Mouse (Mus musculus) embryonic facial prominence, embryonic 13.5 days (tissue): ENCODE results near the gene Gm11937. TPM values are rescaled to one million over a fixed set of nuclear protein-coding genes. Genes with fewer than 3 reads are reported as not detected.
"Not testable (repeated sequence)": the region's sequence is repeated elsewhere in the genome, so short reads cannot be mapped to it uniquely, and the experiment has no call there.

Experiments
- ATAC-seq: fragments of 200-750 bp; cut with Nextera tagmentation; 2 replicates; pipeline ENCODE4 v1.8.0; 2017; ENCODE audit warnings: low read depth; ENCODE audit not compliant: insufficient number of reproducible peaks, insufficient read depth, low FRiP score, low TSS enrichment
- H3K27ac ChIP-seq: fragments of 300-500 bp; sonication (generic); 2 replicates; pipeline ENCODE4 v1.5.1; 2015; ENCODE audit warnings: moderate library complexity, mild to moderate bottlenecking, inconsistent platforms
- H3K27me3 ChIP-seq: fragments of 300-500 bp; sonication (generic); 2 replicates; pipeline ENCODE4 v1.6.1; 2015; ENCODE audit warnings: mild to moderate bottlenecking, inconsistent platforms
- H3K36me3 ChIP-seq: fragments of 300-500 bp; sonication (generic); 2 replicates; pipeline ENCODE4 v1.6.1; 2015; ENCODE audit warnings: mild to moderate bottlenecking, inconsistent platforms
- H3K4me1 ChIP-seq: fragments of 300-500 bp; sonication (generic); 2 replicates; pipeline ENCODE4 v1.6.1; 2015; ENCODE audit warnings: inconsistent platforms
- H3K4me2 ChIP-seq: fragments of 300-500 bp; sonication (generic); 2 replicates; pipeline ENCODE4 v1.6.1; 2015; ENCODE audit warnings: moderate library complexity, mild to moderate bottlenecking, inconsistent platforms
- H3K4me3 ChIP-seq: fragments of 300-500 bp; sonication (generic); 2 replicates; pipeline ENCODE4 v1.5.1; 2015; ENCODE audit warnings: mild to moderate bottlenecking, inconsistent platforms
- H3K9ac ChIP-seq: fragments of 300-500 bp; sonication (generic); 2 replicates; pipeline ENCODE4 v1.6.1; 2015; ENCODE audit warnings: mild to moderate bottlenecking, inconsistent platforms
- H3K9me3 ChIP-seq: fragments of 300-500 bp; sonication (generic); 2 replicates; pipeline ENCODE4 v1.6.1; 2016; ENCODE audit warnings: inconsistent platforms
- WGBS: fragments of 180-500 bp; shearing (Covaris S2); methylation state at CpG from one replicate; pipeline ENCODE4 v1.1.7; 2015; ENCODE audit warnings: mixed read lengths; 5-methylcytosine and 5-hydroxymethylcytosine counted together
- polyA plus RNA-seq: library from polyadenylated mRNA; unstranded; fragments of >200 nt; fragmentation: Nextera tagmentation; extraction: Ambion mirVana; gene quantifications from 2 replicates; pipeline ENCODE4 v1.2.1, GENCODE M21; 2015

Gene Gm11937
- not detected in 2 replicates for polyA plus RNA-seq

GRCm38 (mm10) chr11:99610089-99610488 lies at the start of gene Gm11937:
TSS of gene Gm11937 (minus strand) at chr11:99610189.
- not testable (repeated sequence) for H3K36me3 ChIP-seq, H3K27ac ChIP-seq, H3K9ac ChIP-seq, H3K9me3 ChIP-seq, H3K4me1 ChIP-seq, H3K27me3 ChIP-seq, ATAC-seq, H3K4me2 ChIP-seq, H3K4me3 ChIP-seq
- 60% methylated on average over 1 of the region's 2 CpGs for WGBS

GRCm38 (mm10) chr11:99659256-99659655 lies 49.3 kb upstream of the Gm11937 start:
- H3K4me3 ChIP-seq: no peak overlapping the region
- H3K9me3 ChIP-seq: no peaks in the 10 kb centered on the region
- no peaks in the 10 kb centered on the region for H3K27me3 ChIP-seq
- no peak overlapping the region for H3K9ac ChIP-seq
- 59% methylated on average over 4 of the region's 4 CpGs for WGBS
- no peak overlapping the region for H3K4me2 ChIP-seq
- no peaks in the 10 kb centered on the region for H3K36me3 ChIP-seq
- no peaks in the 10 kb centered on the region for H3K4me1 ChIP-seq
- ATAC-seq: no peak
- no peak overlapping the region for H3K27ac ChIP-seq

GRCm38 (mm10) chr11:99658467-99659010 lies 48.5 kb upstream of the Gm11937 start, which contains the start of gene Gm11563:
TSS of gene Gm11563 (minus strand) at chr11:99658960.
- not testable (repeated sequence) for H3K9me3 ChIP-seq, ATAC-seq, H3K4me1 ChIP-seq, H3K4me2 ChIP-seq, H3K9ac ChIP-seq, H3K27ac ChIP-seq, H3K36me3 ChIP-seq, H3K27me3 ChIP-seq, H3K4me3 ChIP-seq
- 59% methylated on average over 10 of the region's 10 CpGs for WGBS

- no peaks in the 10 kb centered on the region for H3K9me3 ChIP-seq
- H3K27ac ChIP-seq: no peak overlapping the region
- H3K4me3 ChIP-seq: no peak overlapping the region
- H3K27me3 ChIP-seq: no peaks in the 10 kb centered on the region
- H3K9ac ChIP-seq: no peak overlapping the region
- no peaks in the 10 kb centered on the region for H3K4me1 ChIP-seq
- WGBS: 45% methylated on average over 5 of the region's 5 CpGs
- no peak for ATAC-seq
- no peaks in the 10 kb centered on the region for H3K36me3 ChIP-seq
- no peak overlapping the region for H3K4me2 ChIP-seq
These were observed 47.1 kb upstream of the Gm11937 start for GRCm38 (mm10) chr11:99657051-99657450.

DNA sequence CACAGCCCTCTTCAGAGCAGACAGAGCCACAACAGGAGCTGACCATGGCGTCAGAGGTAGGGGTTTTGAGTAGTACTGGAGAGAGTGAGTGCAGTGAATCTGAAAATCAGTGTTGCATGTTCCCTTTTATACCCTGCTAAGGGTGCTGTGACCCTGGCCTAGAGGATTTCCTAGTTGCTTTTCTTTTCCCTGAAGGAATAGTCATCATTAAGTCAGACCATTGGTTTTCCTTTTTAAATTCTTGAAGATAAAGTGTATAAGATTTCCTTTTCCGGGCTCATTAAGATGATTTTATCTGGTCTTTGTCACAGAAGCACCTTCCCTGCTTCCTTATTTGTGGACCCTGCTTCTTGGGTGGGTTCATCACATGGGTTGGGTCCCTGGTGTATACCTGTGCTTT lies 40.1 kb upstream of the Gm11937 start, which contains the start of gene Gm11555:
Gene Gm11555 (minus strand): TSS at position 101 of the 400 bp plus-strand sequence.
- Histone ChIP-seq H3K9ac (no peak within 1 kb of the TSS), H3K4me3 (no peak within 1 kb of the TSS), H3K36me3 (no peaks in the 10 kb centered on the region), H3K9me3 (no peaks in the 10 kb centered on the region), H3K4me2 (no peak within 1 kb of the TSS), H3K4me1 (0 out of 2 replicates have a peak, but pooled peaks cover 3% of the 10 kb centered on the region), H3K27me3 (no peaks in the 10 kb centered on the region), H3K27ac (no peak within 1 kb of the TSS)
- ATAC-seq: no peak
- 78% methylated on average over 2 of the region's 2 CpGs for WGBS

GRCm38 (mm10) chr11:99646444-99646843 lies 36.5 kb upstream of the Gm11937 start:
- Histone ChIP-seq H3K4me2 (no peak overlapping the region), H3K4me1 (0 out of 2 replicates have a peak, but pooled peaks cover 3% of the 10 kb centered on the region), H3K27ac (no peak overlapping the region), H3K27me3 (no peaks in the 10 kb centered on the region), H3K36me3 (no peaks in the 10 kb centered on the region), H3K9ac (no peak overlapping the region), H3K4me3 (no peak overlapping the region), H3K9me3 (no peaks in the 10 kb centered on the region)
- 71% methylated on average over 15 of the region's 15 CpGs for WGBS
- no peak for ATAC-seq

- 53% methylated on average over 3 of the region's 3 CpGs for WGBS
- no peak for ATAC-seq
- Histone ChIP-seq H3K9ac (no peak overlapping the region), H3K36me3 (no peaks in the 10 kb centered on the region), H3K4me2 (no peak overlapping the region), H3K4me1 (peaks cover 7% of the 10 kb centered on the region; the same call in 1 of the 2 replicates), H3K27ac (no peak overlapping the region), H3K9me3 (no peaks in the 10 kb centered on the region), H3K27me3 (no peaks in the 10 kb centered on the region), H3K4me3 (no peak overlapping the region)
These were observed 34.4 kb upstream of the Gm11937 start for GRCm38 (mm10) chr11:99644351-99644750.

DNA sequence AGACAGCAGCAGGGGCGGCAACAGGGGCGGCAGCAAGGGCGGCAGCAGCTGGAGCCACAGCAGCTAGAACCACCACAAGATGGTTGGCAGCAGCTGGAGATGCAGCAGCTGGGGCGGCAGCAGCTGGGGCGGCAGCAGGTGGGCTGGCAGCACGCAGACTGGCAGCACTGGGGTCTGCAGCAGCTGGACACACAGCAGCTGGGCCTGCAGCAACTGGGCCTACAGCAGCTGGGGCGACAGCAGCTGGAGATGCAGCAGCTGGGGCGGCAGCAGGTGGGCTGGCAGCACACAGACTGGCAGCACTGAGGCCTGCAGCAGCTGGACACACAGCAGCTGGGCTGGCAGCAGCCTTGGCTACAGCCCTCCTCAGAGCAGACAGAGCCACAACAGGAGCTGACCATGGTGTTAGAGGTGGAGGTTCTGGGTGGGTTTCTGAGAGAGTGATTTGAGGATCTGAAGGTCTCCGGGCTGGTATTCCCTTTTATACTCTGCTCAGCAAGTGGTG lies 33.7 kb upstream of the Gm11937 start, which contains the start of gene Krtap4-7:
Gene Krtap4-7 (minus strand): TSS at position 455 of the 505 bp plus-strand sequence.
- WGBS: 83% methylated on average over 9 of the region's 9 CpGs
- H3K27me3 ChIP-seq, H3K9me3 ChIP-seq, H3K27ac ChIP-seq, H3K4me1 ChIP-seq, ATAC-seq, H3K9ac ChIP-seq, H3K36me3 ChIP-seq, H3K4me3 ChIP-seq, H3K4me2 ChIP-seq: not testable (repeated sequence)

DNA sequence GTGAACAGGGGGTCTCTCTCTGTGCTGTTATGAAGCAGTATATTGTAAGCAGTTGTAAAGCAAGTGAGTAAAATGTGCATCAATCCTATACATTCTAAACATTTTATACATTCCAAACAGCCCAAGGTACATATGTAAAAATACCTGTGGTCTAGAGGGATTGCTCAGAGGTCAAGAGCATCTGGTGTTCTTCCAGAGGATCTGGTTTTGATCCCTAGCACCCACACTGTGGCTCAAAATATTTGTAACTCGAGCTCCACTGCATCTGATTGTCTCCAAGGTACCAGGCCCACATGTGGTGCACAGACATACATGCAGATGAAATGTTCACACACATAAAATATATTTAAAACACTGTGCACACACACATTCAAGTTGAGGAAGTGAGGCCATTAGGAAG lies 30.9 kb upstream of the Gm11937 start:
- no peaks in the 10 kb centered on the region for H3K27me3 ChIP-seq

DNA sequence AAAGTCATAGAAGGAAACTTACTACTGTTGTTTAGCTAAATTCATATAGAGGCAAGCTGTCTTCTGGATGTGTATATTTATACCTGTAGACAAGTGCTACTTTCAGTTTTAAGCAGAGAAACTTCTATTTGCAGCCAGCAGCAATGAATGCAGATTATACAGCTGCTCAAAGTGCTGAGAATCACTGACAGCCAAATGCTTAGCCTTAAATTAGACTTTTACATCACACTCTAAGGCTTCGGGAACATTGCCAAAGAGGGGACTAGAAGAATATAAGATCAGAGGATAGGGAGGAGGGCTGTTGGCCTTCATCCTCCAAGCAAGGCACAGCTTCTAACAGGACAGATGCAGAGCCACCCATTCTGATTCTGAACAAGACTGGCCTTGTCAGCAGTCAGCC lies 27.1 kb upstream of the Gm11937 start:
- H3K4me2 ChIP-seq: no peak overlapping the region
- H3K4me3 ChIP-seq: no peak overlapping the region
- peaks cover 4% of the 10 kb centered on the region; the same call in 1 of the 2 replicates for H3K4me1 ChIP-seq
- H3K27me3 ChIP-seq: peaks cover 6% of the 10 kb centered on the region
- WGBS: 67% methylated on average over 1 of the region's 1 CpGs
- ATAC-seq: no peak
- no peak overlapping the region for H3K9ac ChIP-seq
- no peak overlapping the region for H3K27ac ChIP-seq
- H3K36me3 ChIP-seq: no peaks in the 10 kb centered on the region
- H3K9me3 ChIP-seq: no peaks in the 10 kb centered on the region

More for the DNA sequence above, 30.9 kb upstream of the Gm11937 start:
- WGBS: 15% methylated on average over 1 of the region's 1 CpGs
- Histone ChIP-seq H3K9ac (no peak overlapping the region), H3K9me3 (no peaks in the 10 kb centered on the region), H3K4me2 (no peak overlapping the region), H3K27ac (no peak overlapping the region), H3K36me3 (no peaks in the 10 kb centered on the region), H3K4me3 (no peak overlapping the region), H3K4me1 (peaks cover 4% of the 10 kb centered on the region; the same call in 1 of the 2 replicates)
- no peak for ATAC-seq

DNA sequence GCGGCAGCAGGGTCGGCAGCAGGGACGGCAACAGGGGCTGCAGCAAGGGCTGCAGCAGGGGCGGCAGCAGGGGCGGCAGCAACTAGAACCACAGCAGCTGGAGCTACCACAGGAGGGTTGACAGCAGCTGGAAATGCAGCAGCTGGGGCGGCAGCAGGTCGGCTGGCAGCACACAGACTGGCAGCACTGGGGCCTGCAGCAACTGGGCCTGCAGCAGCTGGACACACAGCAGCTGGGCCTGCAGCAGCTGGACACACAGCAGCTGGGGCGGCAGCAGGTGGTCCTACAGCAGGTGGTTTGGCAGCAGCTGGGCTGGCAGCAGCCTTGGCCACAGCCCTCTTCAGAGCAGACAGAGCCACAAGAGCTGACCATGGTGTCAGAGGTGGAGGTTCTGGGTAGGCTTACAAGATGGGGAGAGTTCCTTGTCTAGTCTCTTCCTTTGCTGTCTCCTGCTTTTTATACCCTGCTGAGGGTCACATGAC lies 24.7 kb upstream of the Gm11937 start, which contains the start of gene Krtap4-2:
Gene Krtap4-2 (minus strand): TSS at position 432 of the 482 bp plus-strand sequence.
- H3K27ac ChIP-seq: 0 out of 2 replicates have a peak within 1 kb of the TSS, but pooled peaks have one; percentile 39
- H3K36me3 ChIP-seq: no peaks in the 10 kb centered on the region
- 41% methylated on average over 8 of the region's 8 CpGs for WGBS
- no peak for ATAC-seq
- no peaks in the 10 kb centered on the region for H3K4me1 ChIP-seq
- H3K4me3 ChIP-seq: no peak within 1 kb of the TSS
- H3K4me2 ChIP-seq: 0 out of 2 replicates have a peak within 1 kb of the TSS, but pooled peaks have one; percentile 9
- peaks cover 6% of the 10 kb centered on the region for H3K27me3 ChIP-seq
- H3K9me3 ChIP-seq: no peaks in the 10 kb centered on the region
- H3K9ac ChIP-seq: 0 out of 2 replicates have a peak within 1 kb of the TSS, but pooled peaks have one; percentile 6

DNA sequence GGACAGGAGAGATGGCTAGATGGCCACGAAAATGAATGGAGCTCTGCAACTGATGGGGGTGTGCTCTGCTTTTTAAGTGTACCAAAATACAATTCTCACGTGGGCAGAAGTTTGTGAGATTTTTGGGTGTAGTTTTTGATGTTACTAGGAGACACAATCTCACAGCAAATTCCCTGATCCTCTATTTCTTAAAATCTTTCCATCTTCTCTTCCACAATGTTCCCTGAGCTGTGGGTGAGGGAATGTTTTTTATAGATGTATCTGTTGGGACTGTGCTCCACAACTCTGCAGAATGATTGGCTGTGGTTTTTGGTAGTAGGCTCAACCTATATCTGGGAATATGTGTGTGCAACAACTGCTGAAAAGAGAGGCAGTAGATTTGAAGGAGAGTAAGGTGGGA lies 23.3 kb upstream of the Gm11937 start:
- Histone ChIP-seq H3K27ac (no peak overlapping the region), H3K9ac (no peak overlapping the region), H3K27me3 (peaks cover 6% of the 10 kb centered on the region), H3K36me3 (no peaks in the 10 kb centered on the region), H3K9me3 (no peaks in the 10 kb centered on the region), H3K4me1 (no peaks in the 10 kb centered on the region), H3K4me2 (no peak overlapping the region), H3K4me3 (no peak overlapping the region)
- ATAC-seq: no peak
- WGBS: 69% methylated on average over 2 of the region's 2 CpGs
